Mouse (Mus musculus): ENCODE measurements around the gene Exoc6. TPM values are rescaled to one million over a fixed set of nuclear protein-coding genes. Genes with fewer than 3 reads are reported as not detected.
"Not testable (repeated sequence)": the region's sequence is repeated elsewhere in the genome, so short reads cannot be mapped to it uniquely, and the experiment has no call there.

Gene Exoc6
- total RNA-seq (2021), result 10 to 100 TPM; 53.3 to 54.7 TPM
- long read RNA-seq, experiment 1, transcript Exoc6-201 (22 exons, 3,543 nt), result major isoform, 48 of 55 reads
- long read RNA-seq, experiment 1, partial matches to known transcripts, result 5 of 55 reads
- long read RNA-seq, experiment 1, other reads (novel, unspliced or antisense), result 2 of 55 reads
- long read RNA-seq, experiment 2, transcript Exoc6-201 (22 exons, 3,543 nt), result major isoform, 76 of 91 reads
- long read RNA-seq, experiment 2, partial matches to known transcripts, result 4 of 91 reads
- long read RNA-seq, experiment 2, other reads (novel, unspliced or antisense), result 11 of 91 reads

DNA sequence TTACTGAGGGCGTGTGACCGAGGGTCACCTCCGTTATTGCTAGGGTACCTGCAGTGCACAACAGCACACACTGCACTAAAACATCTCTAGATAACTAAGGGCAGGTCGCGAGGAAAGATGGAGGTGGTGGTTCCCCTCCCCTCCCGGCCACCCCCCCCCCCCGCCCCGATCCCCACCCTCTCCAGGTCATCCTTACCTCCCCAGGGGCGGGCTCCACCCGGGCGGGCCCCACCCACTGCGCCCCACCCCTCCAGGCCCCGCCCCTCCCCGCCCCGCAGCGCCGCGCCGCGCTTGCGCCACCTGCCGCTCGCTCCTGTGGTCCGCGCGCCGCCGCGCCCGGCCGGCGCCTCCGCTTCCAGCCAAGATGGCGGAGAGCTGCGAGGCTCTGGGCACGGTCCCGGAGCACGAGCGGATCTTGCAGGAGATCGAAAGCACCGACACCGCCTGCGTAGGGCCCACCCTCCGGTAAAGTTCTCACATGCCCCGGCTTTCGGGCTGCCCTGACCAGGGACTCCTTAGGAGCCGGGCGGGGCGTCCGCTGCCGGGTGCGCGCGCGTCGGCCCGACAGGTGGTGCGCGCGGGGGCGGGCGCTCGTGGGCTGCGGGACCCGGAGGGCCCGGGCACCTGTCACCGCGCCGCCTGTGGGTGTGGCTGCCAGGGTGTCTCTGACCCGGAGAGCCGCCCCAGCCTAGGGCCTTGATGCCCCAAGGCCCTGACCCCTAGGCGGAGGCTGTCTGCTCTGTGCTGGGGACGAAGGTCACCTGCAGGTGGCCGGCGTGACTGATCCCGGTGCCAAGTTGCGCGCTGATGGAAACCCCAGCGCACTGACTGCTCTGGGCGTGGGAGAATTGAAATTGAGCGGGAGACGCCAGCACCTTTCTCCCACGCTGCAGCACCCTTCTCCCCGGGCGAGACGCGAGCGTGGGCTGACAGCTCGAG lies at the start of gene Exoc6:
Exoc6 (plus strand) TSS at position 318 of the 939 bp plus-strand sequence.
- Histone ChIP-seq H3K4me3 (peak within 1 kb of the TSS; percentile 98), H3K27ac (peak within 1 kb of the TSS; percentile 99)
- peak; percentile 16; the same call in 1 of the 2 replicates for TF ChIP-seq CTCF (conservative IDR thresholded peaks at IDR 0.05)
- DNase-seq (ENCODE audit: low spot score in 2 of 2), result peak; percentile 62 to 71

DNA sequence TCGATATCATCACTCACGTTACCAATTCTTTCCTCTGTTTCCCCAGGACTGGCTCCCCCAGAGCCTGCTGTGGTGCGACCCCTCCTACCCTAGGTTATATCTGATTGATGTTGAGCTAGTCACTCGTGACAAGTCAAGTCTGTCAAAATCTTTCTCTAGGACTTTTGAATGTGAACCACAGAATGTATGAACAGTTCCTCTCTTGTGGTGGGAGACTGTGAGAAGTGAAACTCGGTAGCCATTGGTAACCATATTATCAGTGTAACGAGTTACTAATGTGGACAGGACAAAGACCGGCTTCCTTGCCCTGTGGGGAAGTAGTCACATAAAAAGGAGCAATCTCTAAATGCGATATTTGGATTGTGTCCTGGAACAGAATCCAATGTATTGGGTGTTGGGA lies 47.2 kb upstream of the Exoc6 start:
- DNase-seq (ENCODE audit: low spot score in 2 of 2), result no peak
- TF ChIP-seq CTCF (conservative IDR thresholded peaks at IDR 0.05), result no peak
- no peak overlapping the region for H3K4me3 ChIP-seq
- no peak overlapping the region for H3K27ac ChIP-seq

DNA sequence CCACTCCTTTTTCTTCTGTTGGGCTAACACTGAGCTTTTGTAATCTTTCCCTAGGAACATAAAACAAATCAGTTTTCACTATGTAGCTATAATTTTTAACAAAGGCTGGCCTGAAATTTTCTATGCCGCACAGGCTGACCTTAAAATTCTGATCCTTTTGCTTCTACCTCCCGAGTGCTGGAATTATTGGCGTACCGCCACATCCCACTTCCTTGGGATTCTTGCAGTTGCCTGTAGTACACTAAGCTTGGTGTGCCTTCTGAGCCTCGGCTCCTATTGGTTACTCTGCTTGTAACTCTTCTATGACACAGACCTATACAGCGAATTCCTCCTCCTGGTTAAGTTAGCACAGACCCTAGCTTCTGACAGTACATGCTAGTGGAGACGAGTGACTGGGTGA lies 44.2 kb upstream of the Exoc6 start:
- no peak overlapping the region for H3K27ac ChIP-seq
- no peak for DNase-seq (ENCODE audit: low spot score in 2 of 2)
- H3K4me3 ChIP-seq, result no peak overlapping the region
- no peak for TF ChIP-seq CTCF (conservative IDR thresholded peaks at IDR 0.05)

DNA sequence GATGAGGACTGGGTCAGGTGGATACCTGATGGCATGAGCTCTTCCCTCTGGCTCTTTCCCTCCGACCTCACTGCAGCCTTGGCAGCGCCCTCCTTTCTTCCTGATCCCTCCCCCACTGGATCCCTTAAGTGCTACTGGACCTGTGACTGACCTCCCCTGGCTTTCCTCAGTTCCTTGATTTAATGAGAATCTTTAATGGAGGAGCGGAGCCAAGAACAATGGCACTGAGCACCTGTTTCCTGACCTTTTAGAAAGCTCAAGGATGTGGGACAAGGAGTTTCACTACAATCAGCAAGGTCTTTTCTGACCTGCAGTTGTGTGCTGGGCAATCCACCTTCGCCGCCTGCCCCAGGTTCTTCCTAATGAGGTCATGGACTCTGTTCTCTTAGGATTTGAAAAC lies 43.6 kb upstream of the Exoc6 start:
- Histone ChIP-seq H3K27ac (no peak overlapping the region), H3K4me3 (no peak overlapping the region)
- no peak for TF ChIP-seq CTCF (conservative IDR thresholded peaks at IDR 0.05)
- DNase-seq (ENCODE audit: low spot score in 2 of 2), result no peak

DNA sequence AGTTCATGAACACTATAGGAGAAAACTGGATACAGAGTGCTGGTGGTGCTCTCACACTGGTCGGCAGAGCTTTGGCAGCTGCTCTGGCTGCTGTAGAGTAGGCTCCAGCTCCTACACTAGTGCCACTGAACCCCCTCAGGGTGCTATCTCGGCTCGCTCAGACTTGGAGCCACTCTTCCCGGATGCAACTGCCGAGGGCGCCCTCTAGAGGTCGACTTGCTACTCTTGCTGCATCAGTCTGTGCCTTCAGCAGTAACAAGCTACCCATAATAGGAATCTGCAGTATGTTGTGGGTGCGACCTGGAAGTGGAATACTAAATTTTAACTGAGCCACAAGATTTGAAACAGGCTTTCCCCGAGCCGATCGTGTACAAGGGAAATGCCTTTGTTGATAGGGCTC lies 40.5 kb upstream of the Exoc6 start:
- H3K4me3 ChIP-seq, result no peak overlapping the region
- DNase-seq (ENCODE audit: low spot score in 2 of 2), result peak; percentile 37 to 74
- no peak overlapping the region for H3K27ac ChIP-seq
- TF ChIP-seq CTCF (conservative IDR thresholded peaks at IDR 0.05), result peak; percentile 86

GRCm38 (mm10) chr19:37514811-37515292 lies 35.4 kb upstream of the Exoc6 start:
- no peak for DNase-seq (ENCODE audit: low spot score in 2 of 2)
- no peak for TF ChIP-seq CTCF (conservative IDR thresholded peaks at IDR 0.05)
- H3K27ac ChIP-seq, result no peak overlapping the region
- H3K4me3 ChIP-seq, result no peak overlapping the region

- no peak for TF ChIP-seq CTCF (conservative IDR thresholded peaks at IDR 0.05)
- no peak for DNase-seq (ENCODE audit: low spot score in 2 of 2)
- Histone ChIP-seq H3K4me3 (no peak overlapping the region), H3K27ac (no peak overlapping the region)
Measured at GRCm38 (mm10) chr19:37517419-37517818, 32.8 kb upstream of the Exoc6 start.

GRCm38 (mm10) chr19:37520740-37521433 lies 29.3 kb upstream of the Exoc6 start:
- TF ChIP-seq CTCF (conservative IDR thresholded peaks at IDR 0.05), result no peak
- DNase-seq (ENCODE audit: low spot score in 2 of 2), result no peak

GRCm38 (mm10) chr19:37521434-37521781 lies 28.8 kb upstream of the Exoc6 start:
- Histone ChIP-seq H3K4me3 (no peak overlapping the region), H3K27ac (no peak overlapping the region)
- no peak for DNase-seq (ENCODE audit: low spot score in 2 of 2)
- no peak for TF ChIP-seq CTCF (conservative IDR thresholded peaks at IDR 0.05)

More at GRCm38 (mm10) chr19:37520740-37521433, 29.3 kb upstream of the Exoc6 start:
- no peak overlapping the region for H3K27ac ChIP-seq
- no peak overlapping the region for H3K4me3 ChIP-seq

- TF ChIP-seq CTCF (conservative IDR thresholded peaks at IDR 0.05), result no peak
- no peak for DNase-seq (ENCODE audit: low spot score in 2 of 2)
- Histone ChIP-seq H3K27ac (no peak overlapping the region), H3K4me3 (no peak overlapping the region)
Measured at GRCm38 (mm10) chr19:37523280-37524062, 26.7 kb upstream of the Exoc6 start.

GRCm38 (mm10) chr19:37525925-37526324 lies 24.3 kb upstream of the Exoc6 start:
- H3K4me3 ChIP-seq, result no peak overlapping the region
- DNase-seq (ENCODE audit: low spot score in 2 of 2), result no peak
- H3K27ac ChIP-seq, result no peak overlapping the region
- TF ChIP-seq CTCF (conservative IDR thresholded peaks at IDR 0.05), result no peak

DNA sequence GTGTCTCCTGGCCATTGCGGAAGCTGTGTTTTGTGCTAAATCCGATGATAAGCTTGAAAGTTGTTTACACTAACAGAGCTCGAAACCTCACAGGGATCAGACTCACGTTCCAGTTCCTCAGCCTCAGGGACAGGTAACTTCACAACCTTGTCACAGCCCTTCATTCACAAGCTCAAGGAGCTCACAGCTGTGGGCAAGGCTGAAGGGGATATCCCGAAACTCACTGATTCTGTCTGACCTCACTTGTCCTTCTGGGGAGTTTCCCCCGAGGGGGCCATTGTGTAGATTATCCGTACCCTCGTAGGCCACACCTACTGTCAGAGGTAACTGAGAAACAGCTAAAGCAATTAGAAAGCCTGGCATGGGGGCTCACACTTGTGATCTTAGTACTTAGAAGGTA lies 23.4 kb upstream of the Exoc6 start:
- TF ChIP-seq CTCF (conservative IDR thresholded peaks at IDR 0.05), result no peak
- no peak for DNase-seq (ENCODE audit: low spot score in 2 of 2)
- Histone ChIP-seq H3K4me3 (no peak overlapping the region), H3K27ac (no peak overlapping the region)

GRCm38 (mm10) chr19:37527736-37528135 lies 22.5 kb upstream of the Exoc6 start:
- not testable (repeated sequence) for H3K27ac ChIP-seq; H3K4me3 ChIP-seq; DNase-seq (ENCODE audit: low spot score in 2 of 2)
